Mouse (Mus musculus) thymus, adult 2 months (tissue): ENCODE measurements at regions not wholly inside any gene's neighbourhood (a gene's known extent, or its start where the extent isn't known, plus 50 kb on each side); places are given as distances from the start of the nearest gene placed in this dataset.

Experiments used
- DNase-seq: peaks from one replicate; pipeline ENCODE4 v3.0.0; 2021
- H3K27ac ChIP-seq: fragments of 200-500 bp; 2 replicates; pipeline ENCODE4 v1.5.1; 2012; ENCODE audit warnings: low read length, control low read depth; ENCODE audit not compliant: control insufficient read depth, insufficient read depth
- H3K27me3 ChIP-seq: fragments of 200-500 bp; 2 replicates; pipeline ENCODE4 v1.6.1; 2012; ENCODE audit warnings: mild to moderate bottlenecking, low read length, moderate library complexity, mixed read lengths; ENCODE audit not compliant: control insufficient read depth, insufficient read depth
- H3K36me3 ChIP-seq: fragments of 200-500 bp; 2 replicates; pipeline ENCODE4 v1.6.1; 2012; ENCODE audit warnings: mild to moderate bottlenecking, low read length, moderate library complexity; ENCODE audit not compliant: control insufficient read depth, insufficient read depth
- H3K4me1 ChIP-seq: fragments of 200-500 bp; replicated peaks from 2 replicates; pipeline ENCODE4 v1.6.1; 2012; ENCODE audit warnings: low read length; ENCODE audit not compliant: control insufficient read depth, insufficient read depth
- H3K4me3 ChIP-seq: fragments of 200-500 bp; 2 replicates; pipeline ENCODE4 v1.5.1; 2012; ENCODE audit warnings: mild to moderate bottlenecking, low read length, control low read depth, moderate library complexity; ENCODE audit not compliant: control insufficient read depth, insufficient read depth
- CTCF ChIP-seq: fragments of 200-500 bp; IDR thresholded peaks from 2 replicates; pipeline ENCODE4 v1.5.1; 2012; ENCODE audit warnings: mild to moderate bottlenecking, control low read depth, low read length, moderate library complexity, borderline replicate concordance; ENCODE audit not compliant: control insufficient read depth, poor library complexity, insufficient read depth; ENCODE audit errors: extremely low read depth
- POLR2A ChIP-seq: fragments of 200-500 bp; IDR thresholded peaks from 2 replicates; pipeline ENCODE4 v1.6.1; 2012; ENCODE audit warnings: mild to moderate bottlenecking, low read length, control low read depth, moderate library complexity; ENCODE audit not compliant: control insufficient read depth, poor library complexity, insufficient read depth; ENCODE audit errors: extremely low read depth
- WGBS: fragments of 180-500 bp; shearing (Covaris S2); methylation state at CpG from one replicate; pipeline ENCODE4 v1.1.7; 2018; 5-methylcytosine and 5-hydroxymethylcytosine counted together

GRCm38 (mm10) chr10:17102065-17102464 is 621.0 kb upstream of the Cited2 start:
- WGBS: 86% methylated on average over 1 of the region's 1 CpGs
- DNase-seq: no peak
- H3K27ac ChIP-seq: no peak overlapping the region

GRCm38 (mm10) chr10:17103416-17103815 is 619.6 kb upstream of the Cited2 start:
- no peaks in the 10 kb centered on the region for H3K27me3 ChIP-seq
- 97% methylated on average over 2 of the region's 2 CpGs for WGBS
- TF ChIP-seq CTCF (no peak), POLR2A (no peak)

More at GRCm38 (mm10) chr10:17102065-17102464, 621.0 kb upstream of the Cited2 start:
- TF ChIP-seq CTCF (no peak), POLR2A (no peak)
- Histone ChIP-seq H3K27me3 (no peaks in the 10 kb centered on the region), H3K36me3 (no peaks in the 10 kb centered on the region), H3K4me1 (no peaks in the 10 kb centered on the region), H3K4me3 (no peak overlapping the region)

GRCm38 (mm10) chr10:17106831-17107230 is 616.2 kb upstream of the Cited2 start:
- no peak overlapping the region for H3K4me3 ChIP-seq
- no peak for TF ChIP-seq POLR2A
- TF ChIP-seq CTCF: no peak
- H3K27me3 ChIP-seq: no peaks in the 10 kb centered on the region
- DNase-seq: no peak
- no peaks in the 10 kb centered on the region for H3K4me1 ChIP-seq
- 95% methylated on average over 1 of the region's 1 CpGs for WGBS
- no peaks in the 10 kb centered on the region for H3K36me3 ChIP-seq
- H3K27ac ChIP-seq: no peak overlapping the region

More at GRCm38 (mm10) chr10:17103416-17103815, 619.6 kb upstream of the Cited2 start:
- no peak for DNase-seq
- no peaks in the 10 kb centered on the region for H3K36me3 ChIP-seq
- no peaks in the 10 kb centered on the region for H3K4me1 ChIP-seq
- no peak overlapping the region for H3K4me3 ChIP-seq
- no peak overlapping the region for H3K27ac ChIP-seq

GRCm38 (mm10) chr10:17111071-17111470 is 611.9 kb upstream of the Cited2 start:
- Histone ChIP-seq H3K27me3 (no peaks in the 10 kb centered on the region), H3K4me3 (no peak overlapping the region), H3K36me3 (no peaks in the 10 kb centered on the region), H3K27ac (no peak overlapping the region), H3K4me1 (no peaks in the 10 kb centered on the region)
- no peak for DNase-seq
- WGBS: 95% methylated on average over 2 of the region's 2 CpGs
- TF ChIP-seq CTCF (no peak), POLR2A (no peak)

- TF ChIP-seq CTCF (no peak), POLR2A (no peak)
- no peak for DNase-seq
- H3K36me3 ChIP-seq: no peaks in the 10 kb centered on the region
- 94% methylated on average over 4 of the region's 4 CpGs for WGBS
- no peaks in the 10 kb centered on the region for H3K27me3 ChIP-seq
- no peak overlapping the region for H3K27ac ChIP-seq
- H3K4me3 ChIP-seq: no peak overlapping the region
- no peaks in the 10 kb centered on the region for H3K4me1 ChIP-seq
These were observed 608.2 kb upstream of the Cited2 start for GRCm38 (mm10) chr10:17114805-17115204.

GRCm38 (mm10) chr10:17129391-17130163 is 593.4 kb upstream of the Cited2 start:
- TF ChIP-seq CTCF: no peak
- no peak for TF ChIP-seq POLR2A
- Histone ChIP-seq H3K4me1 (no peaks in the 10 kb centered on the region), H3K36me3 (no peaks in the 10 kb centered on the region), H3K27ac (no peak overlapping the region), H3K4me3 (no peak overlapping the region), H3K27me3 (no peaks in the 10 kb centered on the region)
- DNase-seq: no peak
- 94% methylated on average over 4 of the region's 4 CpGs for WGBS
